Mouse (Mus musculus): ENCODE results near the gene Grb2.
"Not testable (repeated sequence)": the region's sequence is repeated elsewhere in the genome, so short reads cannot be mapped to it uniquely, and the experiment has no call there.

Gene Grb2

DNA sequence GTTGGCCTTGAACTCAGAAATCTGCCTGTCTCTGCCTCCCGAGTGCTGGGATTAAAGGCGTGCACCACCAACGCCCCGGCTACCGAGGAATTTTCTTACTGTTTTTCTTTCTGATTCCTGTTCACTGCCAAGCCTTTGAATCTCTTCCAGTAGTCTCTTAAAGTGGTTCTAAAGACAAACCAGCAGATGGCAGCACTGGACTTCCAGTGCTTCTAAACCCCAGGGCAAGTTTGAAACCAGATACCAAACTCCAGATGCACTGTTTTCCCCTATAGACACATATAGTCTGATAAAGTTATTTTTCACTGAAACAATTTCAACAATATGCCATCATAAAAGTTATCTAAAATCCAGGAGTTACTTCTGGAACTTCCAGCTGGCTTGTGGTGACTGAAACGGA is 60.9 kb downstream of the Grb2 start:
- DNase-seq (ENCODE audit: low read depth, low spot score), result peak; percentile 58

DNA sequence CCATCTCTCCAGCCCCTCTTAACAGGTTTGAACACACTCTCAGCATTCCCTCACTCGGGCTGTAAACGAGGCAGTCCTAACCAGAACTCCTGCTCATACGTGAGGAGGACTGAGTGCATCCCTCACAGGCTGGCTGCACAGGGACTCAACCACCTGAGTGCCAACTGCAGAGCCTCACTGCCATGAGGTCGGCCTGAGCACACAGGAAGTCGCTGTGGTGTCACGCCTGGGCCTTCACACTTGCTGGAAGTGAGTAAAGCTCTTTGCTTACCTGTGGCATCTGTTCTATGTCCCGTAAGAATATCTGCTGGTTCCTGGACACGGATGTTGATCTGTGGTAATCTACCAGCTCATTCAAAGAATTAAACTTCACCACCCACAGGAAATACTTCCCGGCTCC is 62.0 kb downstream of the Grb2 start:
- no peak for DNase-seq (ENCODE audit: low read depth, low spot score)

DNA sequence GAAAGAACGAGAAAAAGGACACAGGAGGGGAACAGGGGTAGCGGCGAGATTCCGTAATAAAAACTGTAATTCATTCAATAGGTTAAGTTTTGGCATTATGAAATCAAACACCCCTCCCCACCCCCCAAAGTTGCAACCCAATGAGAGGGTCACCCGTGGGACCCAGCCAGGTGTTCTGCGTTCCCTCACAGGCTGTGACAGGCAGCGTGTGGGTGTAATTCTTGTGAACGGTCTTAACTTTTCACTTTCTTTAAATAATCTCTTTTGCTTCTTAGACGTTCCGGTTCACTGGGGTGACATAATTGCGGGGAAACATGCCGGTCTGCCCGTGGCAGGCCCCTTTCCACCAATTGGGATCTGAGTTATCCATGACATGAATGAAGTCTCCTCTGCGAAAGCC is 62.9 kb downstream of the Grb2 start:
- not testable (repeated sequence) for DNase-seq (ENCODE audit: low read depth, low spot score)

DNA sequence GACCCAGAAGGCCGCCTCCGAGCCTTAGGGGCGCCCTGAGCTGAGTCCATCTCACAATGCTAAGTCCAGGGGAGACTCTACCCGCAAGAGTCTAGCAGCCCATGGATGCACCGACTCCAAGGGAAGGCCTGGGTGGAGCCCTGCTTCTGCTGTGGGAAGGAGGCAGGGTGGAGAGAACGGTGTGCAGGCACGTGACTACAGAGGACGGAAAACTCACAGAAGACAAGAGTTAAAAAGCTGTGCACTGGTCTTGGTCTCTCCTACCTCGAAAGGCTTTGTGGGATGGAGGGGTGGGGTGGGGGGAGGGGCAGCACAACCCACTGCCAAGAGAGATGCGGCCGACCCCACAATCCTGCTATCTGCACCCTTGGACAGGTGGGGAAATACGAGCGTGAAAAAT is 64.1 kb downstream of the Grb2 start:
- no peak for DNase-seq (ENCODE audit: low read depth, low spot score)

DNA sequence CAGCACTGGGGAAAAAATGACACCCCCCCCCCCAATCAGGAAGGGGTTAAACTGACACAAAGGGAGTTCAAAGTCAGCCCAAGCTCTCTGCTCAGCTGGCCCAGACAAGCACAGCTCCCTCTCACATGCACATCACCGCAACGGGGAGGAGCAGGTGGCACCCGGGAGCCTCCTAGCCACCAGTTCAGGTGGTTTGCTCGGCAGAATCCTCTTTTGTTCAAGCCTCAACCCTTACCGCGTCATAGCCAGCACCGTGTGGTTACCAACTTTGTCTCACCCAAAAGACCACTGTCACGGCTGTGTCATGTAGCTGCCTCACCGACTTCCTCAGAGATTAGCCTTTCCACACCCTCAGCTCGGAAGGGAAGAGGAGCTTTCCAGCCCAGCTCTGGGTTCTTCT is 65.1 kb downstream of the Grb2 start:
- no peak for DNase-seq (ENCODE audit: low read depth, low spot score)

DNA sequence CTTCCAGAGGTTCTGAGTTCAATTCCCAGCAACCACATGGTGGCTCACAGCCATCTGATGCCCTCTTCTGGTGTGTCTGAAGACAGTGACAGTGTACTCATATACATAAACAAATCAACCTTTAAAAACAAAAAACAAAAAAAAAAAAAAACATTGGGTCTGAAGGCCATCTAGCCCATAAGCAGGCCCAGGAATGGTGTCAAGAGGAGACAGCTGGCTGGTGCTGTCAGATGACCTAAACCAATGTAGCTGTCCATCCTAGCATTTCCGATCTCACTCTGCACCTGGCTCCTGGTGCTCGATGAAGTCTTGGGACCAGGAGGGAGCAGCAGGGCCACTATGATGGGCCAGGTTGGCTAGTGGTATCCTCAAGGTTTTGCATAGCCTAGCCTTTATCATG is 65.7 kb downstream of the Grb2 start:
- DNase-seq (ENCODE audit: low read depth, low spot score), result no peak

DNA sequence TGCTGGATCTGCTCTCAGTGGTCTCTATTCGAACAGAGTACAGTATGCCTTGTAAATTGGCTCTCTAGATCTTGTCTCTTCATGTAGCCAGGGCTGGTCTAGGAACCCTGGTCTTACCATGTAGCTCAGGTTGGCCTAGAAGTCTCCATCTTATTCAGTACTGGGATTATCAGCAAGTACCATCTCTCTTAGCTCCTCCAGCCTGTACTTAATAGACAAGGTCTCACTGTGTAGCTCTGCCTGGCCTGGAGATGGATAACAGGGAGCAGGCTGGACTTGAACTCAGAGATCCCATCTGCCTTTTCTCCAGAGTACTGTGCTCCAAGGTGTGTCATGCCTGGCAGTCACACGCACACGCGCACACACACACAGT is 66.7 kb downstream of the Grb2 start:
- DNase-seq (ENCODE audit: low read depth, low spot score), result no peak

DNA sequence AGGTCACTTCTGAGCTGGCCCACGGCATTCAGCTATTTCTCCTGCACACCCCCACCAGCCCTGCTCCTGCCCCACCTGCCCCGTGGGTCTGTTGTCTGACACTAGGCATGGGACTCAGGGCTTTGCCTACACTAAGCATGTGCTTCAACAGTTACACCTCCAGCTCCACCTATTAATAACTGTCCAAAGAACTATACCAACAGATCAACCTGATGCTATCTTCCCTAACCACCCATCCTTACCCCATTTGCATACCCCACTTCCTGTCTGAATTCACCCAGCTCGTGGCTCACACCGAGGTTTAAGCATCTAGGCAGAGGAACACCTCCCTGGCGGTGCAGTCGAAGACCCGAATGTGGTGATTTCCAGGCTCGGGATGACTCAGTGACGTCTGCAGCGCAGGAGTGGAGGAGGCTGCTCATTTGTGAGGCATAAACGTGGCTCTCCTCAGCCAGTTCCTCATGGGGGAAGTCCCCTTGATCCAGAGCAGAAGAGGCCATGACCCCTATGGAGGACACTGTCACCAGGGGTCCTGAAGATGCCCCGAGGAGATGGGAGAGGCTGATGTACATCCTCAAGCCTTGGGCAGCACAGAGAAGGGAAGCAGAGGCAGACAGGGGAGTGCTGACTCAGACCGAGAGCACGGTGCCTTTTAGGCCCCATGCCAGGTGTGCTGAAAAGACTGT is 67.3 kb downstream of the Grb2 start:
- no peak for DNase-seq (ENCODE audit: low read depth, low spot score)

DNA sequence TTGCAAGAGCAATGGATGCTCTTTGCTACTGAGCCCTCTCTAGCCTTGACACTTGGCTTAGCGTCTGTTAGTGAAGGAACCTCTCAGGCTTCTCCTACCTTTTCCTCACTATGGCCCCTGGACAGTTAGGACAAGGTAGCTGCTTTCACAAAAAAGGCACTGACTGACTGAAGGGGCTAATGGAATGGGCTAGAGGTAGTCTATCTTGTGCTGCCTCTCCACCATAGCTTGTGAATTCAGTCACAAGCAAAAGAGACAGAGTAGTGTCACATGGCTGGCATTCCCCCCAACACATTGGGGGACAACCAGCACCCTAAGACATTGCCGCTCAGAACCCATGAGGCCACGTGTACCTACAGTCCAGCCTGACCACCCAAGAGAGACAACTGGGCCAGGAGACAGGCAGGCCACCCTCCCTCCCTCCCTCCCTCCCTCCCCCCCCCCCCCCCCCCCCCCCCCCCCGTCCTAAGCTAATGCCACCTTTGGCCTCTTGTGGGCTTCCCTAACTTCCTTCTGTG is 68.0 kb downstream of the Grb2 start:
- no peak for DNase-seq (ENCODE audit: low read depth, low spot score)

DNA sequence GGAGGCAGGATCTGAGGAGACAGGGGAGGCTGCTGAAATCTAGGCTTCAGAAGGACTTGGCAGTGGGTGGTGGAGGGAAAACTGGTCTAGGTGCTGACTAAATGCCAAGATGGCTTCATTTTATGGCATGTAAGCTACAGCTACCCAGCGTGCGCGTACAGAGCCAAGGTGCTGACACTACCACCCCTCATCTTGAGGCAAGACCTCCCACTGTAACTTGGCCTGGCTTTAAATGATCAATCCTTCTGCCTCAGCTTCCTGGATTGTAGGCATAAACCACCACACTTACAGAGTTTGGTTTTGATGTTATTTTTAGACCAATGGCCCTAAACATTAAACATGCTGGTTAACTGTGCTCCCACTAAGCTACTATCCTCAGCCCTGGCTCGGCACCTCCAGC is 68.9 kb downstream of the Grb2 start:
- no peak for DNase-seq (ENCODE audit: low read depth, low spot score)

DNA sequence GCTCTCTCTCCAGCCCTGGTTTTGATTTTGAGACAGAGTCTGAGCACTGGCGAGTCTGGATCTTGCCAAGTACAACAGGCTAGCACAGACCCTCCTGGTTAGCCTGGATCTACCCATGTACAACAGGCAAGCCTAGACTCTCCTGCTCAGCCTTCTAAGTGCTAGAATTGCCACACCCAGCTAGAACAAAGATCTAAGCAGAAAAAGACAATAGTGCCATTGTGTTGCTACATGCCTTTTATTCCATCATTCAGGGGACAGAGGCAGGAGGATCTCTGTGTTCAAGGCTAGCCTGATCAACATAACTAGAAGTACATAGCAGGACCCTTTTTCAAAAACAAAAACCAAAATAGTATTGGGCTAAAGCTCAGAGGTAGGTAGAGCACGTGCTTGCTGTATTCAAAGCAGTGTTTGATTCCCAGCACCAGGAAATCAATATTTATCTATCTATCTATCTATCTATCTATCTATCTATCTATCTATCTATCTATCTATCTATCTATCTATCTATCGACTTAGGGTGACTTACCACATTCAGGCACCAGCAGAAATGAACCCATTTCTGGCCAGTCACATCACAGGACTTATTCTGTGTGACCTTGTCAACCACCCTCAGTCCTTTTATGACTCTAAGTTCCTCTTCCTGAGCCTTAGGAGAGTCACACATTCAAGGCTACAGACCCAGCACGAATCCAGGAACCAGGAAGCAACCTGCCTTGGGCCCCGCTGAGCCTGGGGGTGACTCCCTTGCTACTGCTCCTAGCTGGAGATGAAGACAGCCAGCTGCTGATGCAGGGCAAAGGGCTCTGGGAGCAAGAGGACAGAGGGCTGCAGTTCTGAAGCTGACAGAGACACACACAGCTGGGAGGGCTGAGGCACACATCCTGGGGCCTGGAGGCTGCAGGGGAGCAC is 69.6 kb downstream of the Grb2 start:
- no peak for DNase-seq (ENCODE audit: low read depth, low spot score)

DNA sequence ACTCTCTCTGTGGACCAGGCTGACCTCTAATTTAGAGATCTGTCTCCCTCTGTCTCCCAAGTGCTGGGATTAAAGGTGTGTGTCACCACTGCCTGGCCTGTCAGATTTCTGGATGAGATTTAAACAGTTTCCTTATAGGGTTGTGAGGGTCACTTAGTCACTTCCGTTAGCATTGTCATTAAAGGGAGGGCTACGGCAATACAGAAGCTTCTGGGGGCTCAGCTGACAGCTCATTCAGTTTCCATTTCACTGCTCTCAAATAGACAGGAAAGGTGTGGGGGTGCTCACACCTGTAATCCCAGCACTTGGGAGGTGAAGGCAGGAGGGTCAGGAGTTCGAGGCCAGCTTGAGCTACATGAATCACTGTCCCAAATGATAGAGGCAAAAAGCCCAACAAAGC is 71.4 kb downstream of the Grb2 start:
- DNase-seq (ENCODE audit: low read depth, low spot score), result no peak

DNA sequence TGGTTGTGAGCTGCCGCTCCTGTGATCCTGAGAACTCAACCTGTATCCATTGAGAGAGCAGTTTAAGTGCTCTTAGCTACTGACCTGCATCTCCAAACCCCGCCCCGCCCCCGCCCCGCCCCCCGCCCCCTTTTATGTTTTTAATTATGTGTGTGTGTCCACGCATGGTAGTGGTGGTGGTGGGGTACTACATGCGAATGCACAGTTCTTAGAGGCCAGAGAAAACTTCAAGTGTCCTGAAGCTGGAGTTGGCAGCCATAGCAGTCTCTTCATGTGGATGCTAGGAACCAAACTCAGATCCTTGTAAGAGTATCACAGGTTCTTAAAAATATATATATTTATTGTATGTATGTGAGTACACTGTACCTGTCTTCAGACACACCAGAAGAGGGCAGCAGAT is 72.9 kb downstream of the Grb2 start:
- DNase-seq (ENCODE audit: low read depth, low spot score), result no peak

DNA sequence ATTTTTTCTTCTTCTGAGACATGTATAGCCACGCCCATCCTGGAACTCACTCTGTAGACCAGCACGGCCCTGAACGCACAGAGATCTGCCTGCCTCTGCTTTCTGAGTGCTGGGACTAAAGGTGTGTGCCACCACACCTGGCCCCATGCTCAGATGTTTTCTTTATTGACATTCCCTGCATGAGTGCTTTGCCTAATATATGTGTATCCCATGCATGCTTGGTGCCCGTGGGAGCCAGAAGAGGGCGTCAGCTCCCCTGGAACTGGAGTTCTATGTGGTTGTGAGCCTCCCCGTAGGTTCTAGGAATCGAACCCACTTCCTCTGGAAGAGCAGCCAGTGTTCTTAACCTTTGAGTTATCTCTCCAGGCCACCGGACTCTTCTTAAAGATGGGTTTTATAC is 73.4 kb downstream of the Grb2 start:
- no peak for DNase-seq (ENCODE audit: low read depth, low spot score)

DNA sequence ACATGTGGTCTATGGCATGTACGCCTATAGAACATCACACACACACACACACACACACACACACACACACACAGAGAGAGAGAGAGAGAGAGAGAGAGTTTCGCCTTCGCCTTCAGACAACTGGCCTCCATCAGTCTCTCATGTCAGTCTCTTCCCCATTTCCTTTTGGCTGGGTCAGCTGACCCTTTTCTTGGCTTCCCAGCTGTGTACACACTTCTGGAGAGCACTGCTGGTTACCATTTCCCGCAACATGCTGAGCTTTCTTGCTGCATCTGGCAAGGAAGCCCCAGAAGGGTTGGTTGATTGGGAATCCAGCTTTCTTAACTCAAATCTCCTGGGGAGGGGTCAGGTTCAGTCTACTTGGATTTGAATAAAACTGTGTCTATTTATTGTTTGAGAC is 74.3 kb downstream of the Grb2 start:
- DNase-seq (ENCODE audit: low read depth, low spot score), result no peak

DNA sequence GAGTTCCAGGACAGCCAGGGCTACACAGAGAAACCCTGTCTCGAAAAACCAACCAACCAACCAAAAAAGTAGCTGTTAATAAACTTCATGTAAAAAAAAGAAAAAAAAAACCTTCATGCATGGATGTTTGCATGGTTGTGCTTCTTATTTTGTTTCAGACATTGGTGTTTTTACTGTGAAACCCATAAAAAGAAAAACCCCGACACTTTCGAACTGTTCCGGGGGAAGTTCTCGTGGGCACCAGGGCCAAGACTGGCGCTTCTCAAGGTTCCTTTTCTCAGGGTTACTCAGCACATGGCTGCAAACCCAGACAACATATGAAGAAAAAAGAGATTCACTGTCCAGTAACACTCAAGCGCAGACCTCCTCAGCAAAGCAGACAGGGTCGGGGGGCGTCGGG is 75.5 kb downstream of the Grb2 start:
- no peak for DNase-seq (ENCODE audit: low read depth, low spot score)

DNA sequence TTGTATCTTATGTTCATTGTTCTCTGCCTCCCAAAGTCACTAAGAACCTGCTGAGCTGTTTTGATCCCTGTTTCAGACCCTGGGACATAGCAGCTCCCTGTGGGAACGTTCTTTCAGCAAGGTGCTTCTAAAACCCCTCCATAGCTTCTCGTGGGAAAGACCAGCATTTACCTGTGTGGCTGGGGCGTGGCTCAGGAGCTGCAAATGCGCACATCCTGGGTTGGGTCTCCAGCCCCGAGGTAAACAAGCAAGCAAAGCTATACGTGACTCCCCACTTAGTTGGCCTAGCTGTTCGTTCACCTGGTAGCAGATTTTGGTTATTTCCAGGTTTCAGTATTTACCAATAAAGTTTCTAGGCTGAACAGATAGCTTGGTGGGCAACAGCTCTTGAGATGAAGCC is 76.2 kb downstream of the Grb2 start:
- no peak for DNase-seq (ENCODE audit: low read depth, low spot score)

DNA sequence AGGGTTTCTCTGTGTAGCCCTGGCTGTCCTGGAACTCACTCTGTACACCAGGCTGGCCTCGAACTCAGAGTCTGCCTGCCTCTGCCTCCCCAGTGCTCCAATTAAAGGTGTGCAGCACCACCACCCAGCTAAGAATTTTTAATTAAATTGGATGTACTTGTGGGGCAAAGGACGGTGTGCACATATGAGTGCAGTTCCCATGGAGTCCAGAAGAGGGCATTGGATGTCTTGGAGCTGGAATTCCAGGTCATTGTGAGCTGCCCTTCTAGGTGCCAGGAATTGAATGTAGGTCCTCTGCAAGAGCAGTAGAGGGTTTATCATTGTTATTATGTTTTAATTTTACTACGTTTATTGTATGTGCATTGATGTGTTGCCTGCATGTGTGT is 76.9 kb downstream of the Grb2 start:
- DNase-seq (ENCODE audit: low read depth, low spot score), result no peak

DNA sequence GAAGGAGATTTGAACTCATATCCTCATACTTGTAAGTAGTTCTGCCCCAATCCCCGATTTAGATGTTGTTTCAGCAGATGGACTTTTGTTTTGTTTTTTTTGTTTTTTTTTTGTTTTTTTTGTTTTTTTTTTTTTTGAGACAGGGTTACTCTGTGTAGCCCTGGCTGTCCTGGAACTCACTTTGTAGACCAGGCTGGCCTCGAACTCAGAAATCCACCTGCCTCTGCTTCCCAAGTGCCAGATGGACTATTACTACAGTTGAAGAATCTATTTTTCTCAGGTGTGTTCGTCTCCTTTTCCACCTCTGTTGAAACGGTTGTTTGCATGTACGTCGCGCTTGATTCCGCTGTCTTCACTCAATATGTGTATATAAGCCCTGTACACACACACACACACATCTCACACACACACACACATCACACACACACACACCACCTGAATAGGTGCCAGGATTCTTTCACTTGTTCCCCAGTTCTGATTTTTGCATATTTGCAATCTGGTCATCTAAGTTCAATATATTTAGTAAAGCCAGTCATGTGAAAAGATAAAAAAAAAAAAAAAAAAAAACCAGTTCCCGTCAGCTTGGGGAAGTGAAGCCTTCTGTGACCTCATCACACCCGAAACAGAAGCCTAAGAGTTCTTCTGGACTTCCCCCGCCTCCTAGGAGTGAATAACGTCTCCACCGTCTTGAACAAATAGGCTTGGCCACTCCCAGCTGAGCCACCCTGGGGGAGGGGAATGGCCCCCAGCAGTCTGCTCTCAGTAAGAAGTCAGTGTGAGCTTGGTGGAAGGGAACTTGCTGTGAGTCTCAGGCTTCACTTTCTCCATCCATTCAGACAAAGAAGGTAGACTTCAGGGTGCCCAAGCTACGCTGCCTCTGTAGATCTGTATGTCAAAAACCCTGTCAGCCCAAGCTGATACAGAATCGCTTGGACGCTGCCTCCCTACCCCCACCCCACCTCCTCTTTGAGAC is 77.6 kb downstream of the Grb2 start:
- no peak for DNase-seq (ENCODE audit: low read depth, low spot score)

DNA sequence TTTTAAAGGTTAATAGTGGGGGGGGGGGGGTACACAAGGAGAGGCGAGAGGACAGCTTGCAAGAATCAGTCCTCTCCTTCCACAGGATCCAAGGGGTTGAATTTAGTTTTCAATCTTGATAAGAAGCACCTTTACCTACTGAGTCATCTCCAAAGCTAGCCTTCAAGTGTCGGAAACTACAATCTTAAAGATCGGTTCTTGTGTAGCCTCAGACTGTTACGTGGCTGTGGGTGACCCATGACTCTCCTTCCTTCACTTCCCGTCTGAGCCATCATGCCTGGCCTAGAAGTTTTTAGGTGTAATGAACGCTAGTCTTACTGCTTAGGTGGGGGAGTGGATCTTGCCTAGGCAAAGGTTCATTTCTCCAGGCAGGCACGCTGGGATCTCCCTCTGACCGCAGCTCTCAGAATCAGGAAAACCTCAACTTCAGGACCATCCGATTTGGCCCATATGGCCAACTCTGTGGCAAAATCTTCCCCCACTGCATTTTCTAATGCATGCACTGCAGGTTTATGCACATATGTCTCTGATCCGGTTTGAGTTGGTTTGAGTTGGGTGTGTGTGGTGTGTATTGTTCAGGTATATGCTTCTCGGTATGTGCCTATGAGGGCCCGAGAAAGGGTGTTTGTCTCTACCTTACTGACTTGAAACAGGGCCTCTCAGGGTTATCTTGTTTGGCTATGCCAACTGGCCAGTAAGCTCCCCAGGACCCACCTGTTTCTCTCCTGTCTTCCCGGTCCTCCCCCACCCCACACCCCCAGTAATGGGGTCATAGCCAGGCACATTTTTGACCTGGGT is 78.5 kb downstream of the Grb2 start:
- no peak for DNase-seq (ENCODE audit: low read depth, low spot score)

DNA sequence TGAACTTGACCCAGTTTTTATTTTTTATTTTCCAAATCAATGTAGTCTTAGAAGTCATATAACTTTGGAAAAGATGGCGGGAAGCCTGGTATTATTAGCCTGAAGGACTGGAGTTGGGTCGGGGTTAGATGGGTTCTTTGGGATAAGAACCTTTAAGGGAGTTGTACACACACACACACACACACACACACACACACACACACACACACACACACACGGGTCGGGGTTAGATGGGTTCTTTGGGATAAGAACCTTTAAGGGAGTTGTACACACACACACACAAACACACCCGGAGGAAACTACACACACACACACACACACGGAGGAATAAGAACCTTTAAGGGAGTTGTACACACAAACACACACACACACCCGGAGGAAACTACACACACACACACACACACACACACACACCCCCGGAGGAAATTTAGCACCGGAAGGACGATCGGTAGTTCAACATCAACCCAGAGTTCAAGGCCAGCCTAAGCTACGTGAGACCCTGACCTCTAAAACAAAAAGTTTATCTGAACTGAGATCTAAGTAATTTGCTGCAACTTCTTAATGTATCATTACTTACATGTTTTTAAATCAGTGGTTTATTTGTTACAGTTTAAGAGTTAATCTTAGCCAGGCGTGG is 79.8 kb downstream of the Grb2 start:
- DNase-seq (ENCODE audit: low read depth, low spot score), result no peak

All from brain, embryonic 18.5 days (tissue).